Mouse (Mus musculus) heart, adult 2 months (tissue): ENCODE measurements around the gene Dennd4a. TPM values are rescaled to one million over a fixed set of nuclear protein-coding genes. Genes with fewer than 3 reads are reported as not detected.

Experiments
- DNase-seq, 2 experiments: peaks; one replicate each; pipeline ENCODE4 v3.0.0; 2021
- H3K27ac ChIP-seq: fragments of 200-600 bp; 2 replicates; pipeline ENCODE4 v1.8.1; 2022
- H3K27me3 ChIP-seq: fragments of 200-500 bp; 2 replicates; pipeline ENCODE4 v1.6.1; 2012; ENCODE audit warnings: mild to moderate bottlenecking, low read length, inconsistent platforms, mixed read lengths; ENCODE audit not compliant: control insufficient read depth, insufficient read depth
- H3K36me3 ChIP-seq: fragments of 200-500 bp; 2 replicates; pipeline ENCODE4 v1.6.1; 2012; ENCODE audit warnings: low read length, inconsistent platforms; ENCODE audit not compliant: control insufficient read depth, insufficient read depth
- H3K4me1 ChIP-seq: fragments of 200-500 bp; 2 replicates; pipeline ENCODE4 v1.6.1; 2011; ENCODE audit warnings: low read length; ENCODE audit not compliant: control insufficient read depth, insufficient read depth
- H3K4me3 ChIP-seq: fragments of 200-600 bp; 2 replicates; pipeline ENCODE4 v1.8.1; 2022
- H3K79me2 ChIP-seq: fragments of 200-500 bp; replicated peaks from 2 replicates; pipeline ENCODE4 v1.6.1; 2012; ENCODE audit warnings: mild to moderate bottlenecking, inconsistent platforms, low read length, moderate library complexity, mixed read lengths; ENCODE audit not compliant: control insufficient read depth, insufficient read depth
- H3K9ac ChIP-seq: fragments of 200-500 bp; 2 replicates; pipeline ENCODE4 v1.6.1; 2012; ENCODE audit warnings: low read depth, mild to moderate bottlenecking, control low read depth, inconsistent platforms, low read length, mixed read lengths
- CTCF ChIP-seq: fragments of 200-600 bp; IDR thresholded peaks from 2 replicates; pipeline ENCODE4 v1.8.1; 2022; ENCODE audit warnings: antibody characterized with exemption, mild to moderate bottlenecking, moderate library complexity
- EP300 ChIP-seq: fragments of 200-500 bp; IDR thresholded peaks from 2 replicates; pipeline ENCODE4 v1.6.1; 2011; ENCODE audit warnings: low read depth, low read length, control low read depth; ENCODE audit not compliant: insufficient read depth
- POLR2A ChIP-seq: fragments of 200-500 bp; IDR thresholded peaks from 2 replicates; pipeline ENCODE4 v1.6.1; 2011; ENCODE audit warnings: mild to moderate bottlenecking, low read depth, low read length, control low read depth; ENCODE audit not compliant: insufficient read depth
- WGBS: fragments of 180-500 bp; shearing (Covaris S2); methylation state at CpG from one replicate; pipeline ENCODE4 v1.1.7; 2018; 5-methylcytosine and 5-hydroxymethylcytosine counted together
- intact Hi-C: fragments of 180-260 bp; cut with DNase I; formaldehyde crosslinking; loops from one replicate; pipeline ENCODE4 v1.15.1; 2025
- polyA plus RNA-seq: library from polyadenylated mRNA; depleted of rRNA; stranded (reverse); fragments of >200 nt; gene quantifications from 2 replicates; pipeline ENCODE4 v1.2.3, GENCODE M21; 2012
- total RNA-seq, 2 experiments: library from RNA; stranded (reverse); gene quantifications; 2 replicates each; pipeline ENCODE4 v1.2.3; 2021

The Dennd4a gene
- total and polyA plus RNA-seq, 3 experiments: 4.5 to 10.2 (median 6.8) TPM

GRCm38 (mm10) chr9:64795846-64796615, 15.1 kb upstream of the Dennd4a start:
- 46% methylated on average over 3 of the region's 3 CpGs for WGBS
- intact Hi-C loops: no loop called here
- Histone ChIP-seq H3K79me2 (no peaks in the 10 kb centered on the region), H3K4me1 (no peaks in the 10 kb centered on the region; the same call in 1 of the 2 replicates), H3K4me3 (no peak overlapping the region), H3K27me3 (no peaks in the 10 kb centered on the region), H3K9ac (no peak overlapping the region), H3K36me3 (no peaks in the 10 kb centered on the region), H3K27ac (no peak overlapping the region)
- no peak for DNase-seq
- TF ChIP-seq CTCF (no peak), POLR2A (no peak), EP300 (no peak)

- no peak for DNase-seq
- 87% methylated on average over 4 of the region's 4 CpGs for WGBS
- Histone ChIP-seq H3K27me3 (no peaks in the 10 kb centered on the region), H3K36me3 (no peaks in the 10 kb centered on the region), H3K79me2 (no peaks in the 10 kb centered on the region), H3K9ac (no peak overlapping the region), H3K4me1 (no peaks in the 10 kb centered on the region; the same call in 1 of the 2 replicates), H3K4me3 (no peak overlapping the region), H3K27ac (no peak overlapping the region)
- no peak for TF ChIP-seq POLR2A
- TF ChIP-seq EP300: no peak
- no peak for TF ChIP-seq CTCF
- intact Hi-C loops: no loop called here
These were observed 13.7 kb upstream of the Dennd4a start for GRCm38 (mm10) chr9:64797392-64797791.

- Histone ChIP-seq H3K36me3 (no peaks in the 10 kb centered on the region), H3K4me3 (no peak overlapping the region), H3K9ac (no peak overlapping the region), H3K27me3 (no peaks in the 10 kb centered on the region), H3K27ac (no peak overlapping the region), H3K79me2 (no peaks in the 10 kb centered on the region), H3K4me1 (no peaks in the 10 kb centered on the region; the same call in 1 of the 2 replicates)
- intact Hi-C loops: no loop called here
- TF ChIP-seq CTCF: no peak
- no peak for TF ChIP-seq POLR2A
- no peak for TF ChIP-seq EP300
- no peak for DNase-seq
These were observed 13.0 kb upstream of the Dennd4a start for GRCm38 (mm10) chr9:64798099-64798498.

- Histone ChIP-seq H3K4me1 (no peaks in the 10 kb centered on the region; the same call in 1 of the 2 replicates), H3K27ac (no peak overlapping the region), H3K9ac (no peak overlapping the region), H3K36me3 (no peaks in the 10 kb centered on the region), H3K79me2 (no peaks in the 10 kb centered on the region), H3K4me3 (no peak overlapping the region), H3K27me3 (no peaks in the 10 kb centered on the region)
- TF ChIP-seq POLR2A (no peak), CTCF (no peak)
- no peak for DNase-seq
- WGBS: 89% methylated on average over 2 of the region's 2 CpGs
- intact Hi-C loops: no loop called here
These were observed 12.3 kb upstream of the Dennd4a start for GRCm38 (mm10) chr9:64798859-64799258.

- no peak overlapping the region for H3K4me3 ChIP-seq
- H3K79me2 ChIP-seq: no peaks in the 10 kb centered on the region
- H3K36me3 ChIP-seq: no peaks in the 10 kb centered on the region
- H3K4me1 ChIP-seq: no peaks in the 10 kb centered on the region; the same call in 1 of the 2 replicates
- no peak for DNase-seq
- TF ChIP-seq EP300: no peak
- no peak for TF ChIP-seq POLR2A
- TF ChIP-seq CTCF: no peak
- intact Hi-C loops: no loop called here
- no peak overlapping the region for H3K27ac ChIP-seq
- 80% methylated on average over 5 of the region's 5 CpGs for WGBS
- H3K27me3 ChIP-seq: no peaks in the 10 kb centered on the region
- no peak overlapping the region for H3K9ac ChIP-seq
These were observed 11.6 kb upstream of the Dennd4a start for GRCm38 (mm10) chr9:64799504-64799903.

GRCm38 (mm10) chr9:64802561-64802960, 8.6 kb upstream of the Dennd4a start:
- Histone ChIP-seq H3K4me1 (peaks cover 1% of the 10 kb centered on the region), H3K27me3 (no peaks in the 10 kb centered on the region), H3K4me3 (no peak overlapping the region), H3K36me3 (no peaks in the 10 kb centered on the region), H3K27ac (no peak overlapping the region), H3K9ac (no peak overlapping the region), H3K79me2 (no peaks in the 10 kb centered on the region)
- intact Hi-C loops: loop anchor here (10.0 kb wide), 1 partner anchor 222 kb away; the partner anchor contains the start of gene Hacd3
- no peak for DNase-seq
- WGBS: 86% methylated on average over 5 of the region's 5 CpGs
- no peak for TF ChIP-seq POLR2A
- TF ChIP-seq CTCF: no peak
- no peak for TF ChIP-seq EP300
